In the genomic region with DNA sequence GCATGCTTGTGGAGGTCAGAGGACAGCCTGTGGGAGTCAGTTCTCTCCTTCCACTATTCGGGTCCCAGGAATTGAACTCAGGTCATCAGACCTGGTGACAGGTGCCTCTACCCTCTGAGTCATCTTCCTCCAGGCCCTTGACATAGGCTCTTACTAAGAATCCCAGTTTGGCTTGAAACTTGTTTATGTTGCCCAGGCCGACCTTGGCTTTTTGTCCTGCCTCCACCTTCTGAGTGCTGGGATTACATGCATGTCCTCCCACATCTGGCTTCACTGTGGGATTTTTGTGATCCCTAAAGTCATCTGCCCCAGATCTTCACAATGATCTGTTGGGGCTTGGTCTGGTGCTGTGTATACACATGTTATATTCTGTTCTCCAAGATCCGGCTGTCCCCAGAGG, we compare ENCODE assay signal across 18 mouse cellular contexts. TPM values are rescaled to one million over a fixed set of nuclear protein-coding genes. Genes with fewer than 3 reads are reported as not detected.
"Had no signal": no experiment of that assay in that cellular context is flagged by ENCODE, and none has a peak within 500 bp of the region (broad histone marks: within the 10 kb centered on the region; RNA-seq: fewer than 3 reads in every experiment).

No protein-coding gene starts in this region.

- H3K27ac ChIP-seq: neural tube, embryonic 15.5 days; stomach, embryonic 15.5 days; stomach, postnatal 0 days had no signal

- H3K4me2 ChIP-seq: neural tube, embryonic 15.5 days; stomach, embryonic 15.5 days had no signal

- H3K9ac ChIP-seq: neural tube, embryonic 15.5 days; stomach, embryonic 15.5 days had no signal

- H3K36me3 ChIP-seq: neural tube, embryonic 15.5 days; stomach, embryonic 15.5 days had no signal

- H3K9me3 ChIP-seq: neural tube, embryonic 15.5 days; stomach, embryonic 15.5 days had no signal

- H3K4me3 ChIP-seq: neural tube, embryonic 15.5 days; stomach, embryonic 15.5 days had no signal

- H3K27me3 ChIP-seq: neural tube, embryonic 15.5 days; stomach, embryonic 15.5 days had no signal

- DNase-seq: retina, postnatal 1 day; right cerebral cortex, adult 18-20 months; right cerebral cortex, postnatal 14 days; right cerebral cortex, postnatal 25 days; right cerebral cortex, postnatal 4 days; spleen, adult 18-20 months; thymus, adult 18-20 months; thymus, adult 2 months; thymus, postnatal 14 days; thymus, postnatal 25 days; thymus, postnatal 36 days; thymus, postnatal 4 days had no signal

- H3K4me1 ChIP-seq: neural tube, embryonic 15.5 days; stomach, embryonic 15.5 days had no signal

RNA-seq across cellular contexts. Expression of gene Mypn, which starts 31.7 kb away (rescaled TPM):
- total RNA-seq: neutrophil, adult 5-6 weeks had no signal
- polyA plus RNA-seq: spleen, adult 2 months; stomach, embryonic 14.5 days had no signal
